Mouse (Mus musculus) brain, embryonic 14.5 days (tissue): ENCODE measurements around the gene Samd10. TPM values are rescaled to one million over a fixed set of nuclear protein-coding genes. Genes with fewer than 3 reads are reported as not detected.

Experiments used
- DNase-seq: peaks from one replicate; pipeline ENCODE4 v3.0.0-alpha.2; 2011; ENCODE audit warnings: low read depth
- CTCF ChIP-seq: fragments of 200-500 bp; IDR thresholded peaks from 2 replicates; pipeline ENCODE4 v1.5.1; 2012; ENCODE audit warnings: inconsistent platforms, mild to moderate bottlenecking, moderate library complexity, borderline replicate concordance; ENCODE audit not compliant: insufficient read depth, insufficient read length; ENCODE audit errors: extremely low read depth
- POLR2A ChIP-seq: fragments of 200-500 bp; IDR thresholded peaks from 2 replicates; pipeline ENCODE4 v1.6.1; 2012; ENCODE audit warnings: mild to moderate bottlenecking, inconsistent platforms, borderline replicate concordance; ENCODE audit not compliant: poor library complexity, insufficient read depth, insufficient read length, severe bottlenecking; ENCODE audit errors: extremely low read depth
- polyA plus RNA-seq: library from polyadenylated mRNA; depleted of rRNA; stranded (reverse); fragments of >200 nt; gene quantifications from 2 replicates; pipeline ENCODE4 v1.2.3, GENCODE M21; 2012

Gene Samd10
- polyA plus RNA-seq, 1 experiment, result 161 TPM

DNA sequence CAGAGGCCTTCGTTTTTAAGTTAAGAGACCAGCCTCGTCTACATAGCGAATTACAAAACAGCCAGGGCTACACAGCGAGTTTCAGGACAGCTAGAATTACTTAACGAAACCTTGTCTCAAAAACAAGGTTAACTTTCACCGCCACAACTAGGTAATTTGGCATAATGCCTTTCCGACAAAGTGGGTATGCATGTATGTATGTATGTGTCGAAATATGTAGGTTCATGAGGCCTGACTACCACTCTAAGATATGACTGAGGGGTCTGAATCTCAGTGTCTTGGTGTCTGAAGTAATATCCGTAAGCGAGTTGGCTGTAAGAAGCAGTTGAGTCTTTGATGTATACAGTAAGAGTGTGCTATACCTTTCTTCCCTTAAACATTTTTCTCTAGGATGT, 2.7 kb upstream of the Samd10 start:
- TF ChIP-seq POLR2A (no peak), CTCF (no peak)

DNA sequence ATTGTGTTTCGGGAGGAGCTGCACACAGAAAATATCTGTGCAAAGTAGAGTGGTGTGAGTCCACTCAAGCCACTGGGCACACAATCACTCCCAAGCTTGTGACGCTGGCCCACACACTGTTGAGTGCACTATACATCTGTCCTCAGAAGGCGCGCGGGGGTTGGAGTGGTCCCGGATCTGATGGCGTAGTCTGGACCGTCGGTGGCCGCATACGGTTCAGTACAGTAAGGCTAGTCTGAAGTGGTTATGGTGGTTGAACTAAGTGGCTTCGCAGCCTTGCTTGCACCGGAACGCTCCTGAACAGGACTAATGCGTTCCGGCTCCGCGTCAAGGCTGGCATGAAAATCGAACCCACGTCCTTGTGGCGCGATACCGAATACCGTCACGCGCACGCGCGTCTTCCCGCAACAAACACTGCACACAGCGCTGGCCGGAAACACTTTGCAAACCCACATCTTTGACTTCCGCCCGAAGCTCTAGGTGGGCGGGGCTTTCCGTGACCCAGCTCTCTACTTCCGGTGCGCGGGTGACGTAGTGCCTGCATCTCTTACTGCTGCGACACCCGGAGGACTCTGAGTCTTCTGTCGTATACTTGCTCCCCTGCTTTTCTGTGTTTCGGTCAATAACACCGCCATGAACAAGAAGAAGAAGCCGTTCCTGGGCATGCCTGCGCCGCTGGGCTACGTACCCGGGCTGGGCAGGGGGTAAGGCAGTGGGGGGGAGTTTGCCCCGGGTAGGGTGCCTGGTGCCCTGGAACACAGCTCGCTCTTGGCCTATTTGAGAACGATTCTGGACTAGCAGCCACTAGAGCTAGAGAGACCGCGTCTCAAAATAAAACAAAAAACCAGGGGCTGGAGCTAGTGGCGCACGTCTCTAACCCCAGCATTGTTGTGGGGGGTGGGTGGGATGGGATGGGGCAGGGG, 2.1 kb upstream of the Samd10 start:
- TF ChIP-seq CTCF (no peak), POLR2A (no peak)
- peak; percentile 99 for DNase-seq

More for the DNA sequence above, 2.7 kb upstream of the Samd10 start:
- no peak for DNase-seq

DNA sequence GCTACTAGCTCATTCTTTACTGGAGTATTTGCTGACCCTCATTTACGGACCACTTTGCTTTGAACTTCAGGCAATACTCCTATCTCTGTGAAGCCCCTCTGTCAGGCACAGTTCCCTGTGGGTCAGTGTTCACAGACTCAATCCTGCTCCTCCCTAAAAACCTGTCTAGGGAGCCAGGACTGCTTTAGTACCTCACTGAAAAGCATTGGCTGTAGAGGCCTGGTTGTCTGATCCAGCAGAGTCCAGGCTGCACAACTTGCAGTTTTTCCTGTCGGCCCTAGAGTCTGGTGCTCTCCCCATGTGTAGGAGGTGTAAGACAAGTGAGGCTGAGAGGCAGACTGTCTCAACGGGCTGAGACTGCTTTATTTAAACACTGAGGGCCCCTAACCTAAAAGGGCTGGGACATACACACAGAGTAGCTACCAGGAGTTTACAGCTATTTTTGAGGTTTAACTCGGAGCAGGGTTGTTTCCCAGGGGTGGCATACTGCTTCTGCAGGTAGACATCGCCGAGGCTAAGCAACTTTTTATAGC, 1.3 kb upstream of the Samd10 start:
- TF ChIP-seq CTCF (no peak), POLR2A (no peak)
- no peak for DNase-seq

DNA sequence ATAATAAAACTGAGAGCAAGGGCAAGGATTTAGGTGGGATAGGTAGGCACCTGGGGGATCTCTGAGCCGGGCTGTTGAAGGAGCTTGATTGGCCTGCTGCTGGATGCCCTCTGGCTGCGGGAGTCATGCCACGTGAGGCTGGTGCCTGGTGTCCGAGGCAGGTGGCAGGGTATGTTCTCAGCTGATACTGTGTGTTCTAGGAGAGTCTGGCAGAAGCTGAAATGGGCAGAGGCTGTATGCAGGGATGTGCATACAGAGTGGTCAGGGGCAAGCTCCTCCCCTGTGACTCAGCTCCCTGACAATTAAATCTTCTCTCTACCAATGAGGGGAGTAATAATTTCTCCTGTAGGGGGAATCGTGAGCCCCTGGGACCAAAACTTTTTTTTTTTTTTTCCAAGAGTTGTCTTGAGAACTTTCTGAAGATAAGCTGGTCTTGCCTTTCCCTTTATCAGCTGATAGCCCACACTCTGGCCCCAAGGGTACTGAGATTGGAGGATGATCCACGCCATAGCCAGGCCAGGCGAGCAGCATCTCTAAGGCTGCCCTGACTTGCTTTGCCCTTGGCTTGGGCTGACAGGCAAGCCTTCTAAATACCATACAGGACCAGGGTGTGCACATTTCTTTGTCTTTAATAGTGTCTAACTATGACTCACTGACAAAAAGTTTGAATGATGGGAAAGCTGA, 1.5 kb downstream of the Samd10 start:
- DNase-seq, result peak; percentile 26
- TF ChIP-seq POLR2A, result no peak
- no peak for TF ChIP-seq CTCF

DNA sequence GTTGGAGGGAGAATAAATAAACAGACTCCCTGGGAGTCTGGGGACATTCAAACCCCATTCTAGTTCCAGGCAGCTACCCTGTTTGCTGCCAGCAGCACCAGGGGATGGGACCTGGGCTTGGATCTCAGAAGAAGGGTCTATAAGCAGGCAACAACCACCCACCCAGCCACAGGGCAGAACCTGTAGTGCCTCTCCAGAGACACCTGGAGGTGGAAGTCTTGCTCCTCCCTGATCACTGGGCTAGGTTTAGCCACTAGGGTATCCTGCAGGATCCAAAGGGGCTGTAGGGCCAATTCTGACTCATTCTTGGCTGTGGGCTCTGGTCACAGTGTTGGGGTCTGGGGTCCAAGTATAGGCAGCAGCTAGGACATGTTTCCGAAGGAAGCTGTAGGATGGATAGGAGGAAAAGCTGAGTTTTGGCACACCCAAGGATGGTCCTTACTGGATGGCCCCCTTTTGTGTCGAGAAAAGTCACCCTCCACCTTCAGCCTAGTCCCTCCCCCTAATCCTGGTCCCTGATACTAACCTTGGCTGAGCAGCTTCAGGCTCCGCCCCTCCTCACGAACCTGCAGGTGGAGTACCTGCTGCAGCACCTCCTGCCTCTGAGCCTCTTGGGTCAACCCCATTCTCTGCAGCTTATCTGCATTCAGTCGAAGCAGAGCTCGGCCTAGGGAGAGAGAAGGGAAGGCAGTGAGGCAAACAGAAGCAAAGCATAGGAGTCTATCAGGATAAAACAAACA, 2.6 kb downstream of the Samd10 start:
- TF ChIP-seq CTCF (no peak), POLR2A (no peak)
- no peak for DNase-seq

DNA sequence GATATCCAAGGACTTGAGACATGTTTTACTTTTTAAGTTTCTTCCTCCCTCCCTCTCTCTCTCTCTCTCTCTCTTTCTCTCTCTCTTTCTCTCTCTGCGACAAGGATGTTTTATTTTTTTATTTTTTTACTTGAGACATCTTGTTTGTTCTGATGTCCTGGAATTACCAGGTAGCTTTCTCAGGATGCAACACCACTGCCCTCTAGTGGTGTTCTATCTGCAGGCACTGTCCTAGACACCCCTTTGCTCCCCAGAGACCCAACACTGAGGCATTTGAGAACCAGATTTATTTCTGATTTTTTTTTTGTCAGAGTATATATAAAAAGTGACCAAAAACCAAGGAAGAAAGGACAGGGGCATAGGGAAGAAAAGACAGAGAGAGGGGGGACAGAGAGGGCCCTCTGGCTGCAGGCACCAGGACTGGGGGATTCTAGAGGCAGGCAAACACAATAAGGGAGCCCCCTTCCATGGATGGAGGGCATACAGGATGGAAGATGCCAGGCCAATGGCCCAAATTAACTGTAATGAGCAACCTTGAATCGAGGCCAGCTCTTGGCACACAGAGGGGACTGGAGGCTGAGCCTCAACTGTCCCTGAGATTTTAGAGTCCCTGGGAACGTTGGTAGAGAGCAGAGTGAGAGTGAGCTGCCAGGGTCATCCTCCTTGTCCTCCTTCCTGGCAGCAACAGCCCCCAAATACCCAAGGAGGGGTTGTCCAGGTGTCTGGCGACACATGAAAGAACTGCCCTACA, 3.9 kb downstream of the Samd10 start:
- peak; percentile 69 for DNase-seq
- TF ChIP-seq POLR2A (no peak), CTCF (peak; percentile 69; the same call in 1 of the 2 replicates)

DNA sequence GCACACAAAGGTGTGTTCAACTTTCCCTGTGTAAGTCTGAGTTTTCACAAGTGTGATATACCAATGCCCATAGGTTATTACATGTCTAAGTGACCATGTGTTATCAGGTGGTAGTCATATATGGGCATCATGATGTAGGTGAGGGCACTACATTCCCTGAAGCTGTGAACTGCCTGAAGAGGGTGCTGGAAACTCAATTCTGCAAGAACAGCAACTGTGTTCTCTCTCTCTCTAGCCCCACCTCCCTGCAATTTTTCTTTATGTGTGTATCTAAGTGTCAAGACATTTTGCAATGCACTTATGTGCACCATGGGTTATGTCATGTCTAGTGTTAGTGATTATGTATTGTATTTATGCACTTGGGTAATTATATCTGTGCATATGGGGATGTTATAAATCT, 5.1 kb downstream of the Samd10 start:
- TF ChIP-seq CTCF (no peak), POLR2A (no peak)
- DNase-seq, result no peak

DNA sequence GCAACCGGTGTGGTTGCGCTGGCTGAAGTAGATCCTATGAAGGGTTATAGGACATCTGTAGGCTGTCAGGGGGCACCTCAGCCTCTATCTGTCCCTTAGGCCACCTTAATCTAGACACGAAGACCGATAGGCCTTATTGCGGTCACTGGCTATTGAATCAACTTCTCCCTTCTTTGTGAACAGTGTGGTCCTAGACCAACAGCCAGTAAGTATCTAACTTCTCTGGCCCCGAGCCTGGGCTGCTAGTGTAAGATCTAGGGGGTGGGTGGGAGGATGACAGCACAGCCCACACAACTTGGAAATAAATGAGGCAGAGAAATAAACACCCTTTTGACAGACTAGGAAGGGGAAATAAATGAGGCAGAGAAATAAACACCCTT, 6.0 kb downstream of the Samd10 start:
- peak; percentile 57 for DNase-seq
- TF ChIP-seq POLR2A (no peak), CTCF (no peak)

DNA sequence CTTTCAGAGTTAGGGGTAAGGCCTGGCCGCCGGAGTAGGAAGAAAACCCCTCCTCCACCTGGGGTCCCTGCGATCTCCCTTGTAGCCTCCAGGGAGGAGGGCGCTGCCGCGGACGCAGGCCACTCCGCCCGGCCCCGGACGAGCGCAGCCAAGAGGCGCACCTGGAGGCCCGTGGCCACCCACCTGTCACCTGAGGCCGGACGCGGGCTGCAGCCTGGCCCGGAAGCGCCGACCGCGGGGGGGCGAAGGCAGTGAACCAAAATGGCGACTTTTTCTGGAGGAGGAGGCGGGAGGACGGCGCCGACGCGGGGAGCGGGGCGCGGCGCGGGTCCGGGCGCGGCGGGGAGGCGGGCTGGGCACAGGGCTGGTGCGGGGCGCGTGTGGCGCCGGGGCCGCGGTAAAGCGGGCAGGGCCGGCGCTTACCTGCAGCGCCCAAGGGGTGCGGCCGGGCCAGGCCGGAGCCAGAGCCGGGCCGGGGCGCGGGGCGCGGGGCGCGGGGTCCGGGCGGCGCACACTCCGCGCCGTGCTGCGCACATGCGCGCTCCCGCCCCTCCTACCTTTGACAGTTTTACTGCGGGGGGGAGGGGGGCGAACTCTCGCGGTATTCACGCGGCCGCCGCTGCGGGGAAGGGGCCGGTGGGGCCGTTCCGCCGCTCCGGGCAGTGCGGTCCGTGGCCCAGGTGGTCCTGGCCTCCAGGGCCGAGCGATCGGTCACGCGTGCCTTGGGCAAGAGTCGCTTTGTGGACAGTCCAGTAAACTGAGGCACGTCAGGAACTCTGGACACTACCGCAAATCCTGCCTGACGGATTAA, 6.6 kb downstream of the Samd10 start, which contains the start of gene Zfp512b:
Zfp512b (minus strand) TSS at position 573 of the 811 bp plus-strand sequence.
- no peak for TF ChIP-seq CTCF
- TF ChIP-seq POLR2A, result peak; percentile 98
- DNase-seq, result peak; percentile 90
